21 mouse cellular contexts compared by ENCODE assay signal in the genomic region with DNA sequence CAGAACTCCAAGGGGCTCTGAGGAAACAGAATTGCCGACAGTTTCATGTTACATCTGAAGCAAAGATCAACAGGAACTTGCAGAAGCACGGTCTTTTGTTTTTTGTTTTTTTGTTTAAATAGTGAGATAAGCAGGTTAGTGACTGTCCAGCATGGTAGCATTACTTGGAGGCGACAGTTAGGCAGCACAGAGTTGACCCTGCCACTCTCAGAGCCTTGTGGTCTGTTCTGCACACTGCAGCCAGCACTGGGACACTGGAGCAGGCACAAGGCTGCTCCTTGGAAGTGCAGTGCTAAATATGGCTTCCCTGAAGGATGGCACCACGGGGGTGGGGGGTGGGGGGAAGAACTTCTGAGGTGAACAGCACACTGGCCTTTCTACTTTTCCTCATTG. TPM values are rescaled to one million over a fixed set of nuclear protein-coding genes. Genes with fewer than 3 reads are reported as not detected.
DNase-seq lines count a peak whose midpoint lies in the region; ATAC-seq and TF ChIP-seq lines count a peak whose summit lies in the region.
"Had no signal": no experiment of that assay in that cellular context is flagged by ENCODE, and none has a peak within 500 bp of the region (broad histone marks: within the 10 kb centered on the region; RNA-seq: fewer than 3 reads in every experiment).

No protein-coding gene starts in this region.

- TF ChIP-seq CTCF in hindbrain, postnatal 0 days (IDR thresholded peaks at IDR 0.05; ENCODE audit: low read depth), result peak; percentile 28; the same call in 1 of the 2 replicates
- TF ChIP-seq CTCF in lung, embryonic 14.5 days (IDR thresholded peaks at IDR 0.05; ENCODE audit: low read depth), result peak; percentile 32

- no peaks in the 10 kb centered on the region for H3K27me3 ChIP-seq in hindbrain, postnatal 0 days (ENCODE audit: insufficient read depth, low read length)
- no peaks in the 10 kb centered on the region for H3K27me3 ChIP-seq in hindbrain, embryonic 16.5 days (replicated peaks; ENCODE audit: control insufficient read depth, insufficient read depth, low read length)
- H3K27me3 ChIP-seq in lung, embryonic 14.5 days (ENCODE audit: insufficient read depth, low read length), result no peaks in the 10 kb centered on the region
- H3K27me3 ChIP-seq: embryonic facial prominence, embryonic 13.5 days; Patski had no signal

- H3K9ac ChIP-seq in hindbrain, postnatal 0 days (replicated peaks; ENCODE audit: low read length), result no peak overlapping the region
- no peak overlapping the region for H3K9ac ChIP-seq in hindbrain, embryonic 16.5 days (ENCODE audit: low read depth, low read length)
- H3K9ac ChIP-seq in lung, embryonic 14.5 days, result no peak overlapping the region
- H3K9ac ChIP-seq: embryonic facial prominence, embryonic 13.5 days had no signal

- no peak overlapping the region for H3K4me3 ChIP-seq in hindbrain, postnatal 0 days (ENCODE audit: low read length)
- H3K4me3 ChIP-seq in hindbrain, embryonic 16.5 days (ENCODE audit: low read length), result no peak overlapping the region
- no peak overlapping the region for H3K4me3 ChIP-seq in lung, embryonic 14.5 days (ENCODE audit: low read depth, low read length)
- H3K4me3 ChIP-seq: embryonic facial prominence, embryonic 13.5 days; left cerebral cortex, adult 2 months had no signal

- no peaks in the 10 kb centered on the region for H3K4me1 ChIP-seq in hindbrain, postnatal 0 days (ENCODE audit: insufficient read depth, low read length)
- H3K4me1 ChIP-seq in hindbrain, embryonic 16.5 days (ENCODE audit: control insufficient read depth, insufficient read depth, low read depth, low read length), result no peaks in the 10 kb centered on the region
- H3K4me1 ChIP-seq in lung, embryonic 14.5 days (ENCODE audit: insufficient read depth), result 0 out of 2 replicates have a peak, but pooled peaks cover 4% of the 10 kb centered on the region

- peak; percentile 6 for DNase-seq in gastrocnemius, postnatal 25 days
- no peak for DNase-seq in gastrocnemius, postnatal 36 days
- no peak for DNase-seq in hindbrain, postnatal 0 days (ENCODE audit: low spot score)
- DNase-seq in lung, embryonic 14.5 days, result no peak
- DNase-seq in lung, postnatal 25 days (ENCODE audit: low spot score), result no peak
- DNase-seq in 416B (ENCODE audit: low read depth), result peak; percentile 48
- no peak for DNase-seq in spleen, adult 12 weeks (ENCODE audit: low spot score)
- DNase-seq: adrenal gland, postnatal 25 days; cerebellum, adult 8-10 months; gastrocnemius, postnatal 14 days; heart, postnatal 36 days; kidney, postnatal 14 days; retina, postnatal 1 day; right cerebral cortex, postnatal 4 days had no signal

- no peaks in the 10 kb centered on the region for H3K36me3 ChIP-seq in hindbrain, postnatal 0 days (ENCODE audit: insufficient read depth, low read length)
- no peaks in the 10 kb centered on the region for H3K36me3 ChIP-seq in hindbrain, embryonic 16.5 days (ENCODE audit: control insufficient read depth, insufficient read depth, low read length)
- H3K36me3 ChIP-seq in lung, embryonic 14.5 days (ENCODE audit: insufficient read depth), result peaks cover 14% of the 10 kb centered on the region; the same call in 1 of the 2 replicates

- ATAC-seq in hindbrain, postnatal 0 days, result no peak
- ATAC-seq in hindbrain, embryonic 16.5 days, result no peak
- ATAC-seq in lung, embryonic 14.5 days (ENCODE audit: insufficient read depth), result no peak
- ATAC-seq: activated CD4-positive, CD25-positive, alpha-beta regulatory T cell, adult 4 months; inflammation-experienced regulatory T-cells, adult 6 months; midbrain, embryonic 16.5 days had no signal

- no peak overlapping the region for H3K4me2 ChIP-seq in hindbrain, postnatal 0 days (ENCODE audit: low read depth, low read length)
- H3K4me2 ChIP-seq in hindbrain, embryonic 16.5 days (ENCODE audit: low read length), result no peak overlapping the region
- H3K4me2 ChIP-seq in lung, embryonic 14.5 days, result no peak overlapping the region
- H3K4me2 ChIP-seq: embryonic facial prominence, embryonic 13.5 days had no signal

- no peak overlapping the region for H3K27ac ChIP-seq in hindbrain, postnatal 0 days
- no peak overlapping the region for H3K27ac ChIP-seq in hindbrain, embryonic 16.5 days (ENCODE audit: low read depth, low read length)
- H3K27ac ChIP-seq in lung, embryonic 14.5 days (ENCODE audit: low read depth), result no peak overlapping the region
- H3K27ac ChIP-seq: left cerebral cortex, adult 2 months had no signal

- intact Hi-C loops in gastrocnemius, postnatal 36 days (cut with DNase I), result no loop called here

- 61% methylated on average over 4 of the region's 4 CpGs for WGBS in hindbrain, postnatal 0 days
- WGBS in hindbrain, embryonic 16.5 days, result 59% methylated on average over 4 of the region's 4 CpGs
- WGBS in lung, embryonic 14.5 days, result 24% methylated on average over 4 of the region's 4 CpGs

- no peaks in the 10 kb centered on the region for H3K9me3 ChIP-seq in hindbrain, postnatal 0 days (ENCODE audit: low read length)
- no peaks in the 10 kb centered on the region for H3K9me3 ChIP-seq in hindbrain, embryonic 16.5 days (ENCODE audit: control insufficient read depth, low read length)
- H3K9me3 ChIP-seq in lung, embryonic 14.5 days (ENCODE audit: low read depth, low read length), result no peaks in the 10 kb centered on the region
- H3K9me3 ChIP-seq: embryonic facial prominence, embryonic 13.5 days had no signal

RNA-seq across cellular contexts. Expression of gene Zfp36l2, which starts 7.3 kb away (rescaled TPM):
- total RNA-seq in gastrocnemius, postnatal 25 days (2021), result 10 to 100 TPM; 10.1 to 14.9 TPM
- total RNA-seq in gastrocnemius, postnatal 36 days (2021), result 10 to 100 TPM; 11.6 to 12.3 TPM
- total RNA-seq in hindbrain, postnatal 0 days (2014; rRNA removed), result 13.3 and 16.7 TPM in 2 replicates
- polyA plus RNA-seq in hindbrain, postnatal 0 days (2015; fragmentation: Nextera tagmentation; extraction: Ambion mirVana), result 5.4 and 5.5 TPM in 2 replicates
- polyA plus RNA-seq in hindbrain, embryonic 16.5 days (2015; fragmentation: Nextera tagmentation; extraction: Ambion mirVana), result 3.9 and 4.2 TPM in 2 replicates
- polyA plus RNA-seq in lung, embryonic 14.5 days (2014; fragmentation: Nextera tagmentation; extraction: Ambion mirVana), result 20.8 and 21.9 TPM in 2 replicates

Comparison
In these comparisons a context has a peak if more than half of its experiments do, and no peak if none do; other contexts are left out.
1. DNase-seq: peak in gastrocnemius, postnatal 25 days (single experiment) and 416B (single experiment); none in gastrocnemius, postnatal 36 days (0 of 2), hindbrain, postnatal 0 days (single experiment), lung, embryonic 14.5 days (single experiment), lung, postnatal 25 days (single experiment) and spleen, adult 12 weeks (single experiment).